Mouse (Mus musculus) embryo, embryonic 10 days (tissue): Measurements from ENCODE around the gene Zfp54.
A peak's percentile ranks its signal among the peaks of the same experiment; 100 is the strongest.
"Not testable (repeated sequence)": the region's sequence is repeated elsewhere in the genome, so short reads cannot be mapped to it uniquely, and the experiment has no call there.

Experiments used
- DNase-seq: peaks from one replicate; pipeline ENCODE4 v3.0.0-alpha.2; 2015; ENCODE audit warnings: low spot score

The Zfp54 gene

GRCm38 (mm10) chr17:21422664-21423599 lies at the start of gene Zfp54:
Gene Zfp54, plus strand, starts transcription at chr17:21423227.
- DNase-seq: peak; percentile 82

- DNase-seq: no peak
Measured at GRCm38 (mm10) chr17:21375311-21375710, 47.7 kb upstream of the Zfp54 start.

GRCm38 (mm10) chr17:21383391-21384056 lies 39.5 kb upstream of the Zfp54 start, which contains the start of gene Zfp677:
Gene Zfp677, plus strand, starts transcription at chr17:21383748.
- peak; percentile 77 for DNase-seq

GRCm38 (mm10) chr17:21384057-21384411 lies 39.0 kb upstream of the Zfp54 start:
- DNase-seq: no peak

GRCm38 (mm10) chr17:21438806-21439400 lies 15.9 kb downstream of the Zfp54 start:
- DNase-seq: not testable (repeated sequence)

- peak; percentile 88 for DNase-seq
Measured at GRCm38 (mm10) chr17:21449669-21450068, 26.6 kb downstream of the Zfp54 start.

- peak; percentile 96 for DNase-seq
Measured at GRCm38 (mm10) chr17:21450138-21450704, 27.2 kb downstream of the Zfp54 start, which contains the start of gene Zfp51. Gene Zfp51, plus strand, starts transcription at chr17:21450374.

GRCm38 (mm10) chr17:21463550-21463949 lies 40.5 kb downstream of the Zfp54 start:
- DNase-seq: no peak

- DNase-seq: no peak
Measured at GRCm38 (mm10) chr17:21472032-21472652, 49.1 kb downstream of the Zfp54 start.

- no peak for DNase-seq
Measured at GRCm38 (mm10) chr17:21472653-21473307, 49.8 kb downstream of the Zfp54 start.

- peak; percentile 69 for DNase-seq
Measured at GRCm38 (mm10) chr17:21473362-21474190, 50.5 kb downstream of the Zfp54 start.

GRCm38 (mm10) chr17:21474729-21475128 lies 51.7 kb downstream of the Zfp54 start:
- not testable (repeated sequence) for DNase-seq

- not testable (repeated sequence) for DNase-seq
Measured at GRCm38 (mm10) chr17:21475290-21475689, 52.3 kb downstream of the Zfp54 start.

- DNase-seq: not testable (repeated sequence)
Measured at GRCm38 (mm10) chr17:21476351-21476750, 53.3 kb downstream of the Zfp54 start.

- DNase-seq: not testable (repeated sequence)
Measured at GRCm38 (mm10) chr17:21478103-21478777, 55.2 kb downstream of the Zfp54 start.
